Mouse (Mus musculus): ENCODE measurements around the gene Vmn1r123.
"Not testable (repeated sequence)": the region's sequence is repeated elsewhere in the genome, so short reads cannot be mapped to it uniquely, and the experiment has no call there.

Vmn1r123 gene

GRCm38 (mm10) chr7:21161885-21162284 is at the start of gene Vmn1r123:
Vmn1r123 (plus strand) TSS chr7:21162185.
- in situ Hi-C loops (cut with MboI, MseI), result not testable (repeated sequence)

- in situ Hi-C loops (cut with MboI, MseI), result not testable (repeated sequence)
Observed at GRCm38 (mm10) chr7:21134028-21134427, 28.0 kb upstream of the Vmn1r123 start, which contains the start of gene Vmn1r122. Vmn1r122 (minus strand) TSS chr7:21134128.

GRCm38 (mm10) chr7:21190323-21190722 is 28.3 kb downstream of the Vmn1r123 start, which contains the start of gene Gm5157:
Gm5157 (minus strand) TSS chr7:21190423.
- in situ Hi-C loops (cut with MboI, MseI), result loop anchor here (25.0 kb wide), 1 partner anchor 497 kb away; no protein-coding TSS in a partner anchor

Measured in T-helper 1 cell (primary cell).